Mouse (Mus musculus) cerebellum, adult 9-10 months (tissue): ENCODE measurements at regions not wholly inside any gene's neighbourhood (a gene's known extent, or its start where the extent isn't known, plus 50 kb on each side); places are given as distances from the start of the nearest gene placed in this dataset.

Experiments used
- DNase-seq: peaks from one replicate; pipeline ENCODE4 v3.0.0; 2022

- DNase-seq, result no peak
Measured at GRCm38 (mm10) chr14:105706756-105707155, 189.9 kb downstream of the Spry2 start.

DNA sequence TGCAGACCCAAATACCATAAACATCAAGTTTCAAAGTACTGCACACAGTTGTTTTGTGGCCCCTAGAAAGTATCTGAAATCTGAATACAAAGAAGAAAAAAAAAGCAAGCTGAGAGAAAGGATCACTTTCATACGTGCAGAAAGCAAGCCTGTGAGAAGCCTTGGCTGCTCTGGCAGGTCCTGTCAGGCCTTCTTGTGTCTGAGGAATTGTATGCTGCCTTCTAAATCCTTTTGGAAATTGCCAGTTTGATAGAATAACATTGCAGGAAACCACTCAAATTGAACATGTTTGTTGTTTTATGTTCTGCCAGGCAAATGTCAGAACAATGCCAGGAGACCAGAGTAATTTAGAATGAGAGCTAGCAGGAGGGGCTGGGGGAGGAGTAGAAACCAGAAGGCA, 198.0 kb downstream of the Spry2 start:
- peak; percentile 47 for DNase-seq

DNA sequence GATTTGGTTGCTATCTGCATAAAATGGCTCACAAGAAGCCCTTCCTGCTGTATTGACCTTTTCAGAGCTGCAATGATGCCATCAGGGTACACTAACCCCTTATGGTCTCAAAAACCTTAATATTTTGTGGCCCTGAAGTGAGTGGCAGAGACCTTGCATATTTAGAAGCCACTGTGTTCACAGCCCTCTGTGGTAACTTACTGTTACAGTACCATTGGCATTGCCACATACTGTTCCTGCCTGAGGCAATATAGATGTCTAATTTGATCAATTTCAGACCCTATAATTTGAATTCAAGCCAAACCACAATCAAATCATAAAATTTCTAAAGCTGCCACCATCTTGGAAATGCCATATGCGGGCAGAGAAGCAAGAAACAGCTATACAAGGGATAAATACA, 198.5 kb downstream of the Spry2 start:
- peak; percentile 52 for DNase-seq

DNA sequence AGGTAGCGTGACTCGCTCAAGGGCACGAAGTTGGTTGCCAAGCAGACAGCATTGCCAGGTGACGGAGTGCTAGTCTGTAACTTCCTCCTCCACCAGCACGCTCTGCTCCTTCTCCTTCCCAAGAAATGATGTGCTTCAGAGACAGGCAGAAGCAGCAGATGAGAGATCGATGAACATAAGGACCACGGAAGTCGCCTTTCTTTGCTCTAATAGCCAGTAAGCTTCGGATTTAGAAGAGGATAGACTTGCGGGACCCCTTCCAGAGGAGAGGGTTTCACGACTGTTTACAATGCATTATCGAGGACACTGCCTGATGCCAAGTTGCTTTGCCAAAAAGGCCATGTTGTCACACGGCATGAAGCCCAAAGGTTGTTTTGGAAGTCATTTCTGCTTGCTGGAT, 199.2 kb downstream of the Spry2 start:
- DNase-seq, result peak; percentile 95

DNA sequence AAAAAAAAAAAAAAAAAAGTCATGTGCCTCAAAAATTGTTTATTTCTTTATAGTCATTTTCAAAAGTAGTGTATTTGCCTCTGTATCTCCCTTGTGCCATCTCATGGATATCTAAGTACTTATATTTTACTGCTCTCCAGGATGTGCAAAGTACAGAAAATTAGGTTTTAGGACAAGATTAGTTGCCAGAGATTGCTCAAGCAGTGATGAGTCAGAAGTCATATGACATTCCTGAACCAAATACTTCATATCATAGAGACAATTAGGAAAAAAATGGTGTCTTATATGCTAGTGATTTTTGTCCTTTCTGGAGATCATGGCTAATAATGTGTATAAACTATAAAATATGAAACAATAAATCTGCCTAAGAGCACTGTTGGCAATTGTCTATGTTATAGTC, 201.7 kb downstream of the Spry2 start:
- DNase-seq, result no peak

DNA sequence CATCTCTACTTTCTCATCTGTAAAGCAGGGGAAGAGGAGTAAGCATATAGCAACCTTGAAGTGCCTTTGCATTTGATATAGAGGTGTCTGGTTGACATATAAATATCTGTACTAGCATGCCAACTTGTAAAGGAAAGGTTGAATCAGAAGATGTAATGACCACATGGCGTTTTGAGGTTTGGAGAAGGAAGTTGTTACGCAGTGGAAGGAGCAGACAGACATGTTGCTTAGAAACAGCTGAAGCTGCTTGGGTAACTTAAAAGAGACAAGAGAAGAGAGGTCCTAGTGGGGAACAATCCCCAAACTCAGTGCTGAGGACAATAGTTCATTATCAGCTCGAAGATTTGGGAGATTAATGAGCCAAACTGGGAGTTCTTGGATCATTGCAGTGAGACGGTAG, 202.9 kb downstream of the Spry2 start:
- no peak for DNase-seq

- DNase-seq, result no peak
Measured at GRCm38 (mm10) chr14:105684826-105685465, 211.7 kb downstream of the Spry2 start.

DNA sequence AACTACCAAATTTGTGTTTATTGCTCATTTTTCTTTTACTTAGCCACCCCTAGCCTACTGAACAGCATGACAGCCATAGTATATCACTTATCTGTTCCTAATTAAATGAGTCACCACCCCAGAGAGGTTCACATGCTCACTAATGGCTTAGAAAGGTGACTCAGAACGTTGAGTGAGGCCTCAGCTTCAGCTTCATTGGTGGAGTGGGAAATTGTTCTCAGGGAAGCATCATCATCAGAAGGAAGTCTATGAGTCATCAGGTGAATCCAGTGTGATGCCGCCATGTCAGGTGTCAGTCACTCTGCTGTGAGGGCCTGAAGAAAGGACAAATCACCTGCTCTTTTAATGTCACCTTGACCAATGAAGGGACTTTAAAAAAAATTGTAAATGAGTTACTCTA, 212.3 kb downstream of the Spry2 start:
- no peak for DNase-seq

DNA sequence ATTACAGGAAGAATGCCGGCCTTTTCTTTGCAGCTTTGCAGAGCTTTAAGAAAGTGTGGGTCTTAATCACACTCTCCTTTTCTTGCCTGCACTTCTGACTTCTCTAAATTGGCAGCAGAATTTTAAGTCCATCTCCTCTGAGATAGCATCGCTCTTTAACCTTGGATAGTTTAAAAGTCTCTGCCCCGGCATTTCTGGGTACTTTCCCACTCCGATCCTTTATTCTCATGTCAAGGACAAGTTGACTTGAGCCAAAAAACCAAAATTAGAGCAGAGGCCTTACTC, 220.0 kb downstream of the Spry2 start:
- no peak for DNase-seq

DNA sequence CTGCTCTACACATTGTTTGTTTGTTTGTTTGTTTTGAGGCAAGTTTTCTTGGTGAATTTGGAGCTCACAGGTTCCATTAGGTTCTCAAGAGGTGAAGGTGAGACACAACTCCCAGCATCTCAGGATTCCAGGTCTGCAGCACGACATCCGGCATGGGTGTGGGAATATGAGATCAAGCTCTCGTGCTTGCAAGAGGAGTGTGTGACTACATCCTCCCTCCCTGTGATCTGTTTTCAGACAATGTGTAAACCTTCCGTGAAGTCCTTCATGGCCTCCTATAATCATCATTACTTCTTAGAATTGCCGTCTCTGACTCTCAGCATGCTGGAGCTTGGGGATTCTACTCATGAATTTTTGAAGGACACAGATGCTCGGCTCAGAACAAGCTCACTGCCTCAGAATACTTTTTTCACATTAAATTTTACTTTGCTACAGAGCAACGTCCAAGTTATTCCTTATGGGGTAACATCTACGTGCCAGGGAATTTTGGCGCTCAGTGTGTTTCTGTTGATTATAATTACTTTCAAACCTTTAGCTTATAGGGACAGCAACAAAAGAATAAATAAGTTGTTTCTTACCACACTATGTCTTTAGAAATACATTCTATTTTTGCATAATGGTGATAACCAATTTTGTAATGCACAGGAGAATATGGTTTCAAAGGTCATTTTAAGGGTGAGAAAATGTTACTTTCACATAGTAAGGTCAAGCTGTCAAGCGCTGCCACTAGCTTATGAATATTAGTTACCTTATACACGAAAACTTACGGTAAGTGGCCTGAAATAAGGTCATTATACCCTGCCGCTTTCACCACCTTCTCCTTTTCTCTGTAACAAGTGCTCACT, 220.6 kb downstream of the Spry2 start:
- DNase-seq, result peak; percentile 73

- no peak for DNase-seq
Measured at GRCm38 (mm10) chr14:105675006-105675405, 221.6 kb downstream of the Spry2 start.

GRCm38 (mm10) chr14:105668969-105669368, 227.7 kb downstream of the Spry2 start:
- peak; percentile 79 for DNase-seq

- DNase-seq, result no peak
Measured at GRCm38 (mm10) chr14:105664671-105665198, 231.9 kb downstream of the Spry2 start.

DNA sequence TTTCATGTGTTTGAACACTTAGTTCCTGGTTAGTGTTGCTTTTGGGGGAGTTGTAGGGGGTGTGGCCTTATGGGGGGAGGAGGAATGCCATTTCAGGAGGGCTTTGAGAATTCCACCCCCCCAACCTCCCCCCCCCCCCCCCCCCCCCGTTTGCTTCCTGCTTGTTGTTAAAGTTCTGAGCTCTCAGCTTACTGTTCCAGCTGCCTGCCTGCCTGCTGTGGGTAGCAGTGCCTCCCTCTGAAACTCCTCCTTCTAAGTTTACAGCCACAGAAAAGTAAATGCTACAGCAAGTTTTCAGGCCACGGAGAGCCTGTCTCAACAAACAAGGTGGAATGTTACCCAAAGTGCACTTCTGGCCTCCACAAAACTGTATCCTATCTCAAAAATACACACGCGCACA, 233.1 kb downstream of the Spry2 start:
- DNase-seq, result no peak

- DNase-seq, result no peak
Measured at GRCm38 (mm10) chr14:105662839-105663238, 233.8 kb downstream of the Spry2 start.

DNA sequence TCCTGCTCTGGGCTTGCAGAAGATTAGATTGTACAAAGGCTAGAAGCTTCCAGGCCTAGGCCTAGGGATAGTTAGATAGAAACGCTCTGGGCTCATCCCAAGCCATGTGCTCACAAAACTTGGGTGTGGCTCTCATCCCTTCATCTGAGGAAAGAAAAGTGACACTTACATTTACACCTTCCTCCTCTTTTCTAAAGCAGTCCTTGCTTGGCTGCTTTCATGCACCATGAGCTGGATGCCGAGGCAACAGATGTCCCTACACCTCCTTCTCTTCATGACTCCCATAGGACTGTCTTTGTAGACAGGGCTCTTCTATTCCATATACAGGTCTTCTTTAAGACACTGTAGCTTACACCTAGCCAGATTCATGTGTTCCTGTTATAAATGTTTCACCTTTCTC, 238.3 kb downstream of the Spry2 start:
- no peak for DNase-seq

DNA sequence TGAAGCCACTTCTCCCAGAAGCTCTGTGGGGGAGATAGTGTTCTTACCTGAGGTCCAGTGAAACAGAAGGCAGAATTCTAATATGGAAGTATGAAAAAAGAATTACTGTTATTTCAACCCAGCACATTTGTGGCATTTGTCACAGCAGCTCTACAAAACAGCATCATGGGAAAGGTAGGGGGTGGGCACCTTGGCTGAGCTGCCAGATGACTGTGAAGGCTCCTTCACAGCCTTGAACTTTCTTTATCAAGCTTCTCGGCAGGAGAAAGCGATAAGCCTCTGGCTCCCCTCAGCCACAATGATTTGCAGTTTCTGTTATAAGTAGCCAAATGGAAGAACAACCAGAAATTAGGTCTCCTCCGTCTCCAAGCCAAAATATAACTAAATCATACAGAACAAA, 249.5 kb downstream of the Spry2 start:
- DNase-seq, result no peak

- DNase-seq, result no peak
Measured at GRCm38 (mm10) chr14:105644428-105644827, 252.2 kb downstream of the Spry2 start.

GRCm38 (mm10) chr14:105643285-105643957, 253.2 kb downstream of the Spry2 start:
- DNase-seq, result no peak

DNA sequence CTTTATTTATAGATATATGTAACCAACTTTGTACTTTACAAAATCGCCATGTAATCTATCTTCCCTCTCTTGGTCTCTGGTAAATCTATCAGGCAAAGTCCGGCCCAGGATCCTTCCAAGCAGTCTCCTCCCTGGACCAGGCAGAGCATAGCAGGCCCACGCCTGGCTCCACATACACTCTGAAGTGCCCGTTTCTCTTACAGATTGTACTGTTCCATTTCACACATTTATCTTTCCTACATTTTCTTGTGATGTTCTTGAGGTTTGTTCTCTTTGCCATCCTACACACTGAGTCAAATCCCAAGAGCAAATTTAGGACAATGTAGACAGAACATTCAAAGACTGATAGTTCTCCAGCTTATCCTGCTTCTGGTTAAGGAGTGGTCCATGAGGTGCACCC, 264.3 kb downstream of the Spry2 start:
- no peak for DNase-seq

DNA sequence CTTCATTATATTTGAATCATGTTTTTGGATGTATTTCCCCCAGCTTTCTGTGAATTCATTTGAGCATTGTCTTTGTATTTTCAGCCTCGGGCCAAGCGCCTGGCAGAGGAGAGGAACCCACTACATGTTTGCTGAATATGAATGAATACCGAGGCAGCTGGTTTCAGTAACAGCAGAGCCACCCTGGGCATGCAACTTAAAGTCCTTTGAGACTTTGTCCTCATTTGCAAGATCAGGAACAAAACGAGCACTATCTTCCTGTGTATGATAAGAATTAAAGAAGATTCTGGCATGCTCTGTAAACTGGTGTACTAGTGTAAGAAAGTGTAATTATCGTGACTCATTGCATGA, 265.0 kb downstream of the Spry2 start:
- DNase-seq, result peak; percentile 8

DNA sequence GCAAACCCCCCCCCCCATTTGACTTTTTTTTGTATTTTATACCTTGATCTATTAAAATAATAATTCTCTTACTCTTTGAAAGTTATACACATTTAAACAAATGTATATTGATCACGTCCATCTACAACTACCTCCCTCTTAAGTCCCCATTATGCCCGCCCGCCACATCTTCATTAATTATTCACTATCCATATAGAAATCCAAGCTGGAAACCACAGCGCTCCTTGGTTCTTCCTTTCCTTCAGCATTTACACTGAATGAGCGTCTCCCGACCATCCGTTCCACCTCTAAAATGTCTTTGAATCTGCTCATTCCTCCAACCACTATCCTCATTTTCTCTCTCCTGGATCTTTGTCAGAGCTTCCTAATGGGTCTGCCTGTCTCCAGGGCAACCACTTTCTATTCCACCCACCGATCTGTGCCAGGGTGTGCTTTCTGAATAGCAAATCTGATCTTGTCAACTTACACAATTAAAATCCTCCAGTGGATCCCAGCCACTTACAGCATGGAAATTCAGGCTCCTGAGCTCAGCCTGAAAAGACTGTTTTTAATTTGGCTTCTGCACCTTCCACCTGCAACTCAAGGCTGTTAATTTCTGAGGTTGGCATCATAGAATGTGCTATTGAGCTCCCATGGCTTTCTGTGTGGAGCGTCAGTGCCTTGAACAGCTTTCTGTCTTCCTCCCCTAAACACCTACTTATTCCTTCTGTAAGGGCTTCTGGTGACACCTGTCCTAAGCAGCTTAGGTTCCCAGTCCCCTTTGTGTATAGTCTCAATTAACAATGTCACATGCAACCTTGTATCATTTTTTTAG, 265.5 kb downstream of the Spry2 start:
- DNase-seq, result peak; percentile 42

- DNase-seq, result peak; percentile 14
Measured at GRCm38 (mm10) chr14:105630444-105630843, 266.2 kb downstream of the Spry2 start.
